Mouse (Mus musculus): ENCODE data around the gene Sh3pxd2b. TPM values are rescaled to one million over a fixed set of nuclear protein-coding genes. Genes with fewer than 3 reads are reported as not detected.

Sh3pxd2b gene
- polyA plus RNA-seq, 1 experiment: 21.7 TPM

GRCm38 (mm10) chr11:32355377-32355776, 7.8 kb downstream of the Sh3pxd2b start:
- Histone ChIP-seq H3K27me3 (ENCODE audit: control insufficient read depth, insufficient read depth, insufficient read length) (no peaks in the 10 kb centered on the region), H3ac (ENCODE audit: control insufficient read depth, insufficient read length, low read depth) (no peak overlapping the region), H3K79me3 (ENCODE audit: low read depth) (peaks cover 74% of the 10 kb centered on the region), H3K79me2 (ENCODE audit: control insufficient read depth, insufficient read depth) (peaks cover 90% of the 10 kb centered on the region), H3K36me3 (ENCODE audit: control insufficient read depth, insufficient read depth) (peaks cover 40% of the 10 kb centered on the region), H3K4me3 (ENCODE audit: insufficient read depth, poor library complexity, severe bottlenecking) (no peak overlapping the region)
- TF ChIP-seq USF1 (IDR thresholded peaks at IDR 0.05; ENCODE audit: low read depth) (no peak), MAX (IDR thresholded peaks at IDR 0.05) (no peak), MYOD1 (IDR thresholded peaks at IDR 0.05; ENCODE audit: control insufficient read depth, insufficient read length, low read depth) (no peak), MYOG (IDR thresholded peaks at IDR 0.05; ENCODE audit: control insufficient read depth, extremely low read depth, insufficient read length) (no peak), FOSL1 (IDR thresholded peaks at IDR 0.05; ENCODE audit: insufficient read depth, low read length, poor library complexity, severe bottlenecking) (no peak), CTCF (IDR thresholded peaks at IDR 0.05; ENCODE audit: control insufficient read depth, insufficient read depth, insufficient read length) (no peak), CEBPB (IDR thresholded peaks at IDR 0.05; ENCODE audit: low read depth) (peak; percentile 45)

- Histone ChIP-seq H3K36me3 (ENCODE audit: control insufficient read depth, insufficient read depth) (peaks cover 31% of the 10 kb centered on the region), H3K79me2 (ENCODE audit: control insufficient read depth, insufficient read depth) (peaks cover 90% of the 10 kb centered on the region), H3K27me3 (ENCODE audit: control insufficient read depth, insufficient read depth, insufficient read length) (no peaks in the 10 kb centered on the region), H3K79me3 (ENCODE audit: low read depth) (peaks cover 72% of the 10 kb centered on the region), H3K4me3 (ENCODE audit: insufficient read depth, poor library complexity, severe bottlenecking) (no peak overlapping the region), H3ac (ENCODE audit: control insufficient read depth, insufficient read length, low read depth) (no peak overlapping the region)
- TF ChIP-seq MYOD1 (IDR thresholded peaks at IDR 0.05; ENCODE audit: control insufficient read depth, insufficient read length, low read depth): peak; percentile 63
- TF ChIP-seq CTCF (IDR thresholded peaks at IDR 0.05; ENCODE audit: control insufficient read depth, insufficient read depth, insufficient read length): peak; percentile 1
- no peak for TF ChIP-seq CEBPB (IDR thresholded peaks at IDR 0.05; ENCODE audit: low read depth)
- TF ChIP-seq MAX (IDR thresholded peaks at IDR 0.05): peak; percentile 85
- peak; percentile 57 for TF ChIP-seq FOSL1 (IDR thresholded peaks at IDR 0.05; ENCODE audit: insufficient read depth, low read length, poor library complexity, severe bottlenecking)
- no peak for TF ChIP-seq MYOG (IDR thresholded peaks at IDR 0.05; ENCODE audit: control insufficient read depth, extremely low read depth, insufficient read length)
- TF ChIP-seq USF1 (IDR thresholded peaks at IDR 0.05; ENCODE audit: low read depth): no peak
Observed at GRCm38 (mm10) chr11:32357686-32358085, 10.1 kb downstream of the Sh3pxd2b start.

- Histone ChIP-seq H3K27me3 (ENCODE audit: control insufficient read depth, insufficient read depth, insufficient read length) (no peaks in the 10 kb centered on the region), H3K79me2 (ENCODE audit: control insufficient read depth, insufficient read depth) (peaks cover 90% of the 10 kb centered on the region), H3K4me3 (ENCODE audit: insufficient read depth, poor library complexity, severe bottlenecking) (no peak overlapping the region), H3ac (ENCODE audit: control insufficient read depth, insufficient read length, low read depth) (no peak overlapping the region), H3K36me3 (ENCODE audit: control insufficient read depth, insufficient read depth) (peaks cover 33% of the 10 kb centered on the region), H3K79me3 (ENCODE audit: low read depth) (peaks cover 74% of the 10 kb centered on the region)
- no peak for TF ChIP-seq MYOD1 (IDR thresholded peaks at IDR 0.05; ENCODE audit: control insufficient read depth, insufficient read length, low read depth)
- no peak for TF ChIP-seq MYOG (IDR thresholded peaks at IDR 0.05; ENCODE audit: control insufficient read depth, extremely low read depth, insufficient read length)
- TF ChIP-seq MAX (IDR thresholded peaks at IDR 0.05): no peak
- TF ChIP-seq FOSL1 (IDR thresholded peaks at IDR 0.05; ENCODE audit: insufficient read depth, low read length, poor library complexity, severe bottlenecking): no peak
- TF ChIP-seq CTCF (IDR thresholded peaks at IDR 0.05; ENCODE audit: control insufficient read depth, insufficient read depth, insufficient read length): no peak
- TF ChIP-seq CEBPB (IDR thresholded peaks at IDR 0.05; ENCODE audit: low read depth): no peak
Observed at GRCm38 (mm10) chr11:32358399-32358798, 10.8 kb downstream of the Sh3pxd2b start.

GRCm38 (mm10) chr11:32359566-32359965, 11.9 kb downstream of the Sh3pxd2b start:
- Histone ChIP-seq H3K36me3 (ENCODE audit: control insufficient read depth, insufficient read depth) (peaks cover 36% of the 10 kb centered on the region), H3K79me2 (ENCODE audit: control insufficient read depth, insufficient read depth) (peaks cover 90% of the 10 kb centered on the region), H3ac (ENCODE audit: control insufficient read depth, insufficient read length, low read depth) (peak overlapping the region; percentile 14), H3K79me3 (ENCODE audit: low read depth) (peaks cover 76% of the 10 kb centered on the region), H3K27me3 (ENCODE audit: control insufficient read depth, insufficient read depth, insufficient read length) (no peaks in the 10 kb centered on the region), H3K4me3 (ENCODE audit: insufficient read depth, poor library complexity, severe bottlenecking) (no peak overlapping the region)
- TF ChIP-seq FOSL1 (IDR thresholded peaks at IDR 0.05; ENCODE audit: insufficient read depth, low read length, poor library complexity, severe bottlenecking) (no peak), MAX (IDR thresholded peaks at IDR 0.05) (peak; percentile 25)

- peaks cover 76% of the 10 kb centered on the region for H3K79me3 ChIP-seq (ENCODE audit: low read depth)
- no peak overlapping the region for H3ac ChIP-seq (ENCODE audit: control insufficient read depth, insufficient read length, low read depth)
- no peak overlapping the region for H3K4me3 ChIP-seq (ENCODE audit: insufficient read depth, poor library complexity, severe bottlenecking)
- no peaks in the 10 kb centered on the region for H3K27me3 ChIP-seq (ENCODE audit: control insufficient read depth, insufficient read depth, insufficient read length)
- peaks cover 90% of the 10 kb centered on the region for H3K79me2 ChIP-seq (ENCODE audit: control insufficient read depth, insufficient read depth)
- peaks cover 48% of the 10 kb centered on the region for H3K36me3 ChIP-seq (ENCODE audit: control insufficient read depth, insufficient read depth)
- TF ChIP-seq MYOG (IDR thresholded peaks at IDR 0.05; ENCODE audit: control insufficient read depth, extremely low read depth, insufficient read length) (no peak), FOSL1 (IDR thresholded peaks at IDR 0.05; ENCODE audit: insufficient read depth, low read length, poor library complexity, severe bottlenecking) (no peak), USF1 (IDR thresholded peaks at IDR 0.05; ENCODE audit: low read depth) (no peak), MYOD1 (IDR thresholded peaks at IDR 0.05; ENCODE audit: control insufficient read depth, insufficient read length, low read depth) (no peak), CEBPB (IDR thresholded peaks at IDR 0.05; ENCODE audit: low read depth) (no peak), MAX (IDR thresholded peaks at IDR 0.05) (no peak), CTCF (IDR thresholded peaks at IDR 0.05; ENCODE audit: control insufficient read depth, insufficient read depth, insufficient read length) (no peak)
Observed at GRCm38 (mm10) chr11:32361774-32362173, 14.2 kb downstream of the Sh3pxd2b start.

- no peak overlapping the region for H3ac ChIP-seq (ENCODE audit: control insufficient read depth, insufficient read length, low read depth)
- H3K27me3 ChIP-seq (ENCODE audit: control insufficient read depth, insufficient read depth, insufficient read length): no peaks in the 10 kb centered on the region
- H3K79me2 ChIP-seq (ENCODE audit: control insufficient read depth, insufficient read depth): peaks cover 94% of the 10 kb centered on the region
- H3K36me3 ChIP-seq (ENCODE audit: control insufficient read depth, insufficient read depth): peaks cover 42% of the 10 kb centered on the region
- H3K4me3 ChIP-seq (ENCODE audit: insufficient read depth, poor library complexity, severe bottlenecking): no peak overlapping the region
- peaks cover 80% of the 10 kb centered on the region for H3K79me3 ChIP-seq (ENCODE audit: low read depth)
- TF ChIP-seq CTCF (IDR thresholded peaks at IDR 0.05; ENCODE audit: control insufficient read depth, insufficient read depth, insufficient read length) (no peak), USF1 (IDR thresholded peaks at IDR 0.05; ENCODE audit: low read depth) (peak; percentile 31), MAX (IDR thresholded peaks at IDR 0.05) (no peak)
Observed at GRCm38 (mm10) chr11:32363188-32363587, 15.6 kb downstream of the Sh3pxd2b start.

All from C2C12 (cell line).